In genomic region chr11:99118420-99118819, GRCm38 (mm10) we compare ENCODE assay signal across 21 mouse cellular contexts. TPM values are rescaled to one million over a fixed set of nuclear protein-coding genes. Genes with fewer than 3 reads are reported as not detected.
DNase-seq lines count a peak whose midpoint lies in the region; TF ChIP-seq lines count a peak whose summit lies in the region.
"Had no signal": no experiment of that assay in that cellular context is flagged by ENCODE, and none has a peak within 500 bp of the region (broad histone marks: within the 10 kb centered on the region; RNA-seq: fewer than 3 reads in every experiment).

No protein-coding gene starts in this region.

- DNase-seq in left cerebral cortex, adult 2 months (ENCODE audit: extremely low spot score in 1 of 2, low spot score in 2 of 2) = no peak
- no peak for DNase-seq in left cerebral cortex, postnatal 36 days (ENCODE audit: low spot score in 2 of 2)
- DNase-seq in CH12.LX (ENCODE audit: extremely low read depth) (no peak), MEL (ENCODE audit: low read depth, low spot score) (peak; percentile 41)
- DNase-seq in limb, embryonic 10.5 days (ENCODE audit: low spot score) = no peak
- DNase-seq in heart, postnatal 36 days = no peak
- DNase-seq in cerebellum, adult 8-10 months = no peak
- DNase-seq: adrenal gland, postnatal 10 days; cerebellum, adult 9-11 months; gastrocnemius, postnatal 14 days; kidney, adult 8-10 months; layer of hippocampus, postnatal 36 days; liver, embryonic 13.5 days; right cerebral cortex, postnatal 14 days; spleen, adult 18-20 months; thymus, adult 2 months had no signal

- no peak overlapping the region for H3K4me3 ChIP-seq in left cerebral cortex, adult 2 months
- H3K4me3 ChIP-seq in CH12.LX (replicated peaks in 1 of 3; ENCODE audit: low read depth in 2 of 3, low read length in 2 of 3, poor library complexity in 1 of 3) = no peak overlapping the region
- no peak overlapping the region for H3K4me3 ChIP-seq in MEL (ENCODE audit: control insufficient read depth in 1 of 2, insufficient read depth in 1 of 2, low read depth in 2 of 2, low read length in 2 of 2)
- no peak overlapping the region for H3K4me3 ChIP-seq in limb, embryonic 10.5 days
- H3K4me3 ChIP-seq: forebrain, embryonic 12.5 days; hindbrain, embryonic 12.5 days; liver, embryonic 13.5 days; midbrain, embryonic 13.5 days; neural tube, embryonic 15.5 days had no signal

- TF ChIP-seq EP300 in CH12.LX (IDR thresholded peaks at IDR 0.05; ENCODE audit: low read length) (no peak), MEL (IDR thresholded peaks at IDR 0.05; ENCODE audit: low read depth in 1 of 2, low read length in 2 of 2) (no peak)

- H3K4me2 ChIP-seq in CH12.LX (ENCODE audit: insufficient read depth, low read depth, poor library complexity, severe bottlenecking) = no peak overlapping the region
- H3K4me2 ChIP-seq: forebrain, embryonic 12.5 days; hindbrain, embryonic 12.5 days; liver, embryonic 13.5 days; midbrain, embryonic 13.5 days; neural tube, embryonic 15.5 days had no signal

- H3K9me3 ChIP-seq in CH12.LX (replicated peaks; ENCODE audit: low read length) = peaks cover 6% of the 10 kb centered on the region
- H3K9me3 ChIP-seq in MEL (replicated peaks; ENCODE audit: insufficient read depth, low read length) = no peaks in the 10 kb centered on the region
- no peaks in the 10 kb centered on the region for H3K9me3 ChIP-seq in limb, embryonic 10.5 days (replicated peaks)
- H3K9me3 ChIP-seq: forebrain, embryonic 12.5 days; liver, embryonic 13.5 days; neural tube, embryonic 15.5 days had no signal

- TF ChIP-seq RAD21 in CH12.LX (IDR thresholded peaks at IDR 0.05; ENCODE audit: low read depth, low read length) = no peak; the same call in 1 of the 2 replicates
- no peak for TF ChIP-seq RAD21 in MEL (IDR thresholded peaks at IDR 0.05; ENCODE audit: low read depth, low read length)

- H3K79me2 ChIP-seq in CH12.LX (replicated peaks; ENCODE audit: control insufficient read depth, extremely low read depth, insufficient read depth, poor library complexity, severe bottlenecking) = no peaks in the 10 kb centered on the region
- no peaks in the 10 kb centered on the region for H3K79me2 ChIP-seq in MEL (ENCODE audit: control insufficient read depth, insufficient read depth, low read length, poor library complexity)

- H3K4me1 ChIP-seq in CH12.LX (ENCODE audit: control insufficient read depth in 1 of 2, insufficient read depth in 2 of 2) (peaks cover 0 to 9% of the 10 kb centered on the region in 2 experiments; a peak in 2 of 4 replicates), MEL (ENCODE audit: control insufficient read depth in 1 of 2, insufficient read depth in 2 of 2, low read length in 2 of 2) (no peaks in the 10 kb centered on the region)
- peaks cover 60% of the 10 kb centered on the region for H3K4me1 ChIP-seq in limb, embryonic 10.5 days
- H3K4me1 ChIP-seq: liver, embryonic 13.5 days had no signal

- 98% methylated on average over 1 of the region's 1 CpGs for WGBS in limb, embryonic 10.5 days

- dilution Hi-C loops in CH12.LX (cut with MboI; ENCODE audit: extremely low pct_ligation_motif_present, extremely low pct_unique_long_range_greater_than_20kb, low sequenced_read_pairs) = no loop called here

- H3K27me3 ChIP-seq in CH12.LX (replicated peaks) (peaks cover 4% of the 10 kb centered on the region), MEL (ENCODE audit: control insufficient read depth in 1 of 2, insufficient read depth in 2 of 2, low read length in 2 of 2) (no peaks in the 10 kb centered on the region)
- H3K27me3 ChIP-seq in limb, embryonic 10.5 days (ENCODE audit: low read depth, poor library complexity, severe bottlenecking) = no peaks in the 10 kb centered on the region
- H3K27me3 ChIP-seq: forebrain, embryonic 12.5 days; hindbrain, embryonic 12.5 days; liver, embryonic 13.5 days; midbrain, embryonic 13.5 days; neural tube, embryonic 15.5 days had no signal

- peak; percentile 34 for TF ChIP-seq CTCF in left cerebral cortex, adult 2 months (IDR thresholded peaks at IDR 0.05)
- TF ChIP-seq CTCF in CH12.LX (conservative IDR thresholded peaks at IDR 0.05 in 1 of 2, IDR thresholded peaks at IDR 0.05 in 1 of 2; ENCODE audit: low read depth in 2 of 2, low read length in 2 of 2) (peak; percentile 25 to 30; a peak in 2 of 4 replicates), MEL (IDR thresholded peaks at IDR 0.05 in 2 of 3, conservative IDR thresholded peaks at IDR 0.05 in 1 of 3; ENCODE audit: control insufficient read depth in 1 of 3, insufficient read depth in 1 of 3, low read depth in 2 of 3, low read length in 3 of 3, poor library complexity in 1 of 3, severe bottlenecking in 1 of 3) (peak in 2 of 3 experiments; percentile 31 to 40; a peak in 3 of 6 replicates)

- H3K36me3 ChIP-seq in CH12.LX (replicated peaks in 1 of 2; ENCODE audit: control insufficient read depth in 1 of 2, insufficient read depth in 1 of 2, low read length in 1 of 2) (no peaks in the 10 kb centered on the region), MEL (ENCODE audit: control insufficient read depth in 1 of 2, insufficient read depth in 2 of 2, low read length in 2 of 2) (no peaks in the 10 kb centered on the region)
- no peaks in the 10 kb centered on the region for H3K36me3 ChIP-seq in limb, embryonic 10.5 days
- H3K36me3 ChIP-seq: forebrain, embryonic 12.5 days; hindbrain, embryonic 12.5 days; liver, embryonic 13.5 days; midbrain, embryonic 13.5 days; neural tube, embryonic 15.5 days had no signal

- in situ Hi-C loops in CH12.LX (cut with MboI; ENCODE audit: low pct_ligation_motif_present, low pct_unique_long_range_greater_than_20kb, low sequenced_read_pairs) = no loop called here

- no peak overlapping the region for H3K27ac ChIP-seq in left cerebral cortex, adult 2 months
- H3K27ac ChIP-seq in CH12.LX (ENCODE audit: insufficient read depth, low read depth) (no peak overlapping the region), MEL (ENCODE audit: control insufficient read depth, low read depth, low read length) (no peak overlapping the region)
- peak overlapping the region; percentile 84; the same call in 1 of the 2 replicates for H3K27ac ChIP-seq in limb, embryonic 10.5 days
- H3K27ac ChIP-seq: forebrain, embryonic 12.5 days; hindbrain, embryonic 12.5 days; liver, embryonic 13.5 days; midbrain, embryonic 13.5 days; neural tube, embryonic 15.5 days had no signal

- intact Hi-C loops in left cerebral cortex, adult 2 months (cut with DNase I) = no loop called here
- intact Hi-C loops in left cerebral cortex, postnatal 36 days (cut with DNase I) = no loop called here
- intact Hi-C loops in heart, postnatal 36 days (cut with DNase I) = no loop called here

- H3K9ac ChIP-seq in CH12.LX (ENCODE audit: insufficient read depth, low read depth) (no peak overlapping the region), MEL (ENCODE audit: control insufficient read depth, low read depth, low read length, poor library complexity, severe bottlenecking) (no peak overlapping the region)
- H3K9ac ChIP-seq: forebrain, embryonic 12.5 days; hindbrain, embryonic 12.5 days; liver, embryonic 13.5 days; midbrain, embryonic 13.5 days; neural tube, embryonic 15.5 days had no signal

- TF ChIP-seq POLR2A in CH12.LX (IDR thresholded peaks at IDR 0.05; ENCODE audit: low read depth, low read length) (no peak), MEL (IDR thresholded peaks at IDR 0.05; ENCODE audit: control insufficient read depth in 1 of 2, insufficient read depth in 1 of 2, low read depth in 1 of 2, low read length in 2 of 2, poor library complexity in 1 of 2) (no peak)

TF ChIP-seq in CH12.LX, 34 proteins besides CTCF, POLR2A, EP300 and RAD21 (continues in another document):
- no peak for TF ChIP-seq KAT2A (IDR thresholded peaks at IDR 0.05; ENCODE audit: insufficient replicate concordance, low read length)
- no peak for TF ChIP-seq TCF12 (IDR thresholded peaks at IDR 0.05; ENCODE audit: low read depth, low read length)
- TF ChIP-seq ZNF384 (IDR thresholded peaks at IDR 0.05; ENCODE audit: low read depth, low read length) = no peak
- no peak for TF ChIP-seq MYC (IDR thresholded peaks at IDR 0.05; ENCODE audit: low read depth, low read length)
- TF ChIP-seq NELFE (IDR thresholded peaks at IDR 0.05; ENCODE audit: low read depth, low read length) = no peak
- TF ChIP-seq SIN3A (IDR thresholded peaks at IDR 0.05; ENCODE audit: low read length) = no peak
- TF ChIP-seq ZKSCAN1 (IDR thresholded peaks at IDR 0.05; ENCODE audit: borderline replicate concordance, low read depth, low read length) = no peak

TF ChIP-seq in MEL, 35 proteins besides CTCF, POLR2A, EP300 and RAD21 (continues in another document):
- TF ChIP-seq MXI1 (IDR thresholded peaks at IDR 0.05; ENCODE audit: low read depth, low read length) (no peak), E2F4 (IDR thresholded peaks at IDR 0.05; ENCODE audit: borderline replicate concordance, low read depth, low read length) (no peak), KAT2A (conservative IDR thresholded peaks at IDR 0.05; ENCODE audit: low read depth, low read length) (no peak), USF2 (IDR thresholded peaks at IDR 0.05; ENCODE audit: borderline replicate concordance in 1 of 2, insufficient read depth in 1 of 2, low read depth in 1 of 2, low read length in 2 of 2) (no peak), ELF1 (IDR thresholded peaks at IDR 0.05; ENCODE audit: low read depth, low read length) (no peak), SMC3 (IDR thresholded peaks at IDR 0.05; ENCODE audit: low read depth, low read length) (no peak), GABPA (IDR thresholded peaks at IDR 0.05; ENCODE audit: low read depth, low read length) (no peak)

RNA-seq across cellular contexts. Expression of gene Tns4, which starts 29.3 kb away (rescaled TPM):
- total RNA-seq in left cerebral cortex, adult 2 months (2021) = 1 to 10 TPM in 1 of 2 experiments, under 1 TPM in 1; 0.19 to 1.1 TPM
- total RNA-seq in left cerebral cortex, postnatal 36 days (2021) = under 1 TPM; 0.45 to 0.54 TPM
- total RNA-seq in CH12.LX (2012; rRNA removed) (0.04 and 0.13 TPM in 2 replicates), CH12.LX (2014; rRNA removed) (not detected in 2 replicates), MEL (2012; rRNA removed) (not detected in 2 replicates)
- polyA plus RNA-seq in CH12.LX (2012; ENCODE audit: insufficient read length, low read depth) (0.11 TPM in 1 of 2 replicates, not detected in the other), MEL (2012; ENCODE audit: insufficient read depth in 1 of 2, insufficient read length in 2 of 2, low read depth in 1 of 2, low replicate concordance in 2 of 2, missing spikeins in 1 of 2) (under 1 TPM in 1 of 2 experiments, not detected in 1; 0.03 TPM)
- 0.74 and 1.4 TPM in 2 replicates for polyA plus RNA-seq in limb, embryonic 10.5 days (2016; fragmentation: Nextera tagmentation; extraction: Ambion mirVana)
- total RNA-seq in heart, postnatal 36 days (2021) = under 1 TPM; 0.27 to 0.36 TPM
- total RNA-seq: layer of hippocampus, postnatal 36 days had no signal
- polyA plus RNA-seq: activated CD4-positive, CD25-positive, alpha-beta regulatory T cell, adult 4 months had no signal

RNA-seq across cellular contexts. Expression of gene Ccr7, which starts 36.5 kb away (rescaled TPM):
- total RNA-seq in left cerebral cortex, adult 2 months (2021) = not detected
- not detected for total RNA-seq in left cerebral cortex, postnatal 36 days (2021)
- total RNA-seq in CH12.LX (2012; rRNA removed) (170 and 241 TPM in 2 replicates), CH12.LX (2014; rRNA removed) (178 and 203 TPM in 2 replicates), MEL (2012; rRNA removed) (0.04 TPM in 1 of 2 replicates, not detected in the other)
- polyA plus RNA-seq in CH12.LX (2012; ENCODE audit: insufficient read length, low read depth) (306 and 316 TPM in 2 replicates), MEL (2012; ENCODE audit: insufficient read depth in 1 of 2, insufficient read length in 2 of 2, low read depth in 1 of 2, low replicate concordance in 2 of 2, missing spikeins in 1 of 2) (under 1 TPM in 1 of 2 experiments, not detected in 1; 0.06 TPM)
- 0.82 and 1.3 TPM in 2 replicates for polyA plus RNA-seq in limb, embryonic 10.5 days (2016; fragmentation: Nextera tagmentation; extraction: Ambion mirVana)
- total RNA-seq in heart, postnatal 36 days (2021) = under 1 TPM; 0.38 to 0.58 TPM
- total RNA-seq: layer of hippocampus, postnatal 36 days had no signal
- polyA plus RNA-seq: forebrain, embryonic 12.5 days; midbrain, embryonic 13.5 days; neural tube, embryonic 15.5 days had no signal

Comparison
In these comparisons a context has a peak if more than half of its experiments do, and no peak if none do; other contexts are left out.
1. RNA of gene Ccr7, which starts 36.5 kb away (total RNA-seq): 170 to 241 TPM in CH12.LX; 0.38 to 0.58 TPM in heart, postnatal 36 days, not detected in left cerebral cortex, postnatal 36 days, 0.04 TPM in MEL and not detected in left cerebral cortex, adult 2 months; every median in the first group is over 100 times any median in the second.
2. Peak in every context shown above with its lines, with median percentiles within 50 percentile points of each other: CTCF ChIP-seq.